9 mouse cellular contexts compared by ENCODE assay signal in the genomic region with DNA sequence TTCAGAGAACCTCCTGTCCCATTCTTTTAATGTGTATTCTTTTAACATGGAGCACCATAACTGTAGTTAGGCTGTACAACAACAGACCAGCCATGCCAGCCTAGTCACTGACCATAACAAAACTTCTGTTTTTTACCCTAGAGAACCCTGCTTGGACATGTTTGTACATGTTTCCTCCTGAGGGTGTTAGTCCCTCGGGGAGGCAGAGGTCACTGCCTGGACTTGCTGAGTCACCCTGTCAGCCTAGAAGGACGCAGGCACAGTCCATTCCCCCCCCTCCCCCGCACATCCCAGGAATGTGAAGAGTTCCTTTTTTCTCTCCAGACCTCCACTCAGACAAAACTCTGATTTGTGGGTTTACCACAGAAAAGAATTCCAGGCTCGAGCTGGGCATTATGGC. TPM values are rescaled to one million over a fixed set of nuclear protein-coding genes. Genes with fewer than 3 reads are reported as not detected.
DNase-seq lines count a peak whose midpoint lies in the region; TF ChIP-seq lines count a peak whose summit lies in the region.
"Had no signal": no experiment of that assay in that cellular context is flagged by ENCODE, and none has a peak within 500 bp of the region (broad histone marks: within the 10 kb centered on the region; RNA-seq: fewer than 3 reads in every experiment).

No protein-coding gene starts in this region.

- H3K79me2 ChIP-seq in myocyte (ENCODE audit: control insufficient read depth, insufficient read depth): no peaks in the 10 kb centered on the region

- H3K36me3 ChIP-seq in myocyte (ENCODE audit: control insufficient read depth, insufficient read depth): no peaks in the 10 kb centered on the region

- no peak overlapping the region for H3ac ChIP-seq in myocyte (ENCODE audit: control insufficient read depth, insufficient read length)

- DNase-seq in ES-CJ7 (ENCODE audit: low read depth, low spot score): peak; percentile 58
- DNase-seq in adrenal gland, postnatal 14 days: peak; percentile 89
- DNase-seq in heart, adult 9 months (ENCODE audit: low spot score in 2 of 2): peak; percentile 52 to 63
- DNase-seq in kidney, postnatal 36 days: peak; percentile 86 to 88
- DNase-seq in left cerebral cortex, adult 11 months (ENCODE audit: low spot score): no peak
- DNase-seq in frontal cortex, postnatal 25 days (ENCODE audit: low spot score in 2 of 2): no peak
- no peak for DNase-seq in thymus, postnatal 14 days

- peak; percentile 13 for TF ChIP-seq POLR2A in myocyte (IDR thresholded peaks at IDR 0.05; ENCODE audit: insufficient read length, low read depth)

- H3K27me3 ChIP-seq in myocyte (ENCODE audit: control insufficient read depth, insufficient read depth, insufficient read length): no peaks in the 10 kb centered on the region

- no peak overlapping the region for H3K4me3 ChIP-seq in myocyte
- H3K4me3 ChIP-seq: erythroblast, embryonic 14.5 days had no signal

- peak overlapping the region; percentile 69 for H3K4me2 ChIP-seq in myocyte (ENCODE audit: low read depth)

TF ChIP-seq in myocyte, 11 proteins besides CTCF, POLR2A, EP300 and RAD21:
- TF ChIP-seq E2F4 (IDR thresholded peaks at IDR 0.05; ENCODE audit: insufficient read depth) (no peak), TCF12 (IDR thresholded peaks at IDR 0.05; ENCODE audit: insufficient read depth, poor library complexity, severe bottlenecking) (no peak), POLR2AphosphoS2 (IDR thresholded peaks at IDR 0.05; ENCODE audit: insufficient read length, low read depth) (no peak), SRF (IDR thresholded peaks at IDR 0.05; ENCODE audit: control insufficient read depth, insufficient read length, low read depth) (no peak), MYOD1 (IDR thresholded peaks at IDR 0.05; ENCODE audit: control insufficient read depth in 1 of 3, insufficient read length in 2 of 3, low read depth in 2 of 3) (no peak), TCF3 (IDR thresholded peaks at IDR 0.05; ENCODE audit: insufficient read length, low read depth) (no peak), MYOG (IDR thresholded peaks at IDR 0.05; ENCODE audit: control insufficient read depth in 1 of 3, insufficient read depth in 1 of 3, insufficient read length in 2 of 3, low read depth in 2 of 3) (no peak), USF1 (IDR thresholded peaks at IDR 0.05; ENCODE audit: low read depth) (no peak), MAX (IDR thresholded peaks at IDR 0.05; ENCODE audit: low read depth) (no peak), REST (IDR thresholded peaks at IDR 0.05; ENCODE audit: insufficient read depth, insufficient read length) (no peak), CEBPB (IDR thresholded peaks at IDR 0.05; ENCODE audit: insufficient read depth, poor library complexity, severe bottlenecking) (no peak)

RNA-seq across cellular contexts. Expression of a gene that starts 7.0 kb away (rescaled TPM):
- total RNA-seq in adrenal gland, postnatal 14 days (2021): 42.6 and 53.7 TPM in 2 replicates
- polyA plus RNA-seq in myocyte (2012; fragmentation: generic; extraction: Trizol): 23.2 TPM

RNA-seq across cellular contexts. Expression of a gene that starts 28.6 kb away (rescaled TPM):
- total RNA-seq in adrenal gland, postnatal 14 days (2021): 10.3 and 13.4 TPM in 2 replicates
- polyA plus RNA-seq in myocyte (2012; fragmentation: generic; extraction: Trizol): 9.2 TPM
- polyA plus RNA-seq: erythroblast, embryonic 14.5 days had no signal

Comparison
In these comparisons a context has a peak if more than half of its experiments do, and no peak if none do; other contexts are left out.
1. DNase-seq: peak in ES-CJ7 (single experiment), adrenal gland, postnatal 14 days (single experiment), heart, adult 9 months (2 of 2) and kidney, postnatal 36 days (2 of 2); none in left cerebral cortex, adult 11 months (single experiment), frontal cortex, postnatal 25 days (0 of 2) and thymus, postnatal 14 days (single experiment).